Mouse (Mus musculus) embryonic facial prominence, embryonic 10.5 days (tissue): ENCODE data around the gene Zfp14. TPM values are rescaled to one million over a fixed set of nuclear protein-coding genes. Genes with fewer than 3 reads are reported as not detected.

Experiments used
- DNase-seq: peaks from one replicate; pipeline ENCODE4 v3.0.0-alpha.2; 2017; ENCODE audit warnings: low spot score
- H3K27ac ChIP-seq: fragments of 300-500 bp; sonication (generic); replicated peaks from 2 replicates; pipeline ENCODE4 v1.5.1; 2016; ENCODE audit warnings: mild to moderate bottlenecking
- H3K27me3 ChIP-seq: fragments of 300-500 bp; sonication (generic); replicated peaks from 2 replicates; pipeline ENCODE4 v1.6.1; 2016; ENCODE audit warnings: low read depth, mild to moderate bottlenecking; ENCODE audit not compliant: poor library complexity, severe bottlenecking
- H3K36me3 ChIP-seq: fragments of 300-500 bp; sonication (generic); replicated peaks from 2 replicates; pipeline ENCODE4 v1.6.1; 2016; ENCODE audit warnings: mild to moderate bottlenecking, moderate library complexity
- H3K4me1 ChIP-seq: fragments of 300-500 bp; sonication (generic); 2 replicates; pipeline ENCODE4 v1.6.1; 2016
- H3K4me3 ChIP-seq: fragments of 300-500 bp; sonication (generic); 2 replicates; pipeline ENCODE4 v1.5.1; 2016; ENCODE audit warnings: mild to moderate bottlenecking, moderate library complexity
- H3K9me3 ChIP-seq: fragments of 300-500 bp; sonication (generic); 2 replicates; pipeline ENCODE4 v1.6.1; 2016; ENCODE audit warnings: mild to moderate bottlenecking
- WGBS: fragments of 180-500 bp; shearing (Covaris S2); methylation state at CpG from one replicate; pipeline ENCODE4 v1.1.7; 2016; 5-methylcytosine and 5-hydroxymethylcytosine counted together
- polyA plus RNA-seq: library from polyadenylated mRNA; unstranded; fragments of >200 nt; fragmentation: Nextera tagmentation; extraction: Ambion mirVana; gene quantifications from 2 replicates; pipeline ENCODE4 v1.2.1, GENCODE M21; 2016

The Zfp14 gene
- polyA plus RNA-seq, 1 experiment from 2014 or later = 4.5 TPM

DNA sequence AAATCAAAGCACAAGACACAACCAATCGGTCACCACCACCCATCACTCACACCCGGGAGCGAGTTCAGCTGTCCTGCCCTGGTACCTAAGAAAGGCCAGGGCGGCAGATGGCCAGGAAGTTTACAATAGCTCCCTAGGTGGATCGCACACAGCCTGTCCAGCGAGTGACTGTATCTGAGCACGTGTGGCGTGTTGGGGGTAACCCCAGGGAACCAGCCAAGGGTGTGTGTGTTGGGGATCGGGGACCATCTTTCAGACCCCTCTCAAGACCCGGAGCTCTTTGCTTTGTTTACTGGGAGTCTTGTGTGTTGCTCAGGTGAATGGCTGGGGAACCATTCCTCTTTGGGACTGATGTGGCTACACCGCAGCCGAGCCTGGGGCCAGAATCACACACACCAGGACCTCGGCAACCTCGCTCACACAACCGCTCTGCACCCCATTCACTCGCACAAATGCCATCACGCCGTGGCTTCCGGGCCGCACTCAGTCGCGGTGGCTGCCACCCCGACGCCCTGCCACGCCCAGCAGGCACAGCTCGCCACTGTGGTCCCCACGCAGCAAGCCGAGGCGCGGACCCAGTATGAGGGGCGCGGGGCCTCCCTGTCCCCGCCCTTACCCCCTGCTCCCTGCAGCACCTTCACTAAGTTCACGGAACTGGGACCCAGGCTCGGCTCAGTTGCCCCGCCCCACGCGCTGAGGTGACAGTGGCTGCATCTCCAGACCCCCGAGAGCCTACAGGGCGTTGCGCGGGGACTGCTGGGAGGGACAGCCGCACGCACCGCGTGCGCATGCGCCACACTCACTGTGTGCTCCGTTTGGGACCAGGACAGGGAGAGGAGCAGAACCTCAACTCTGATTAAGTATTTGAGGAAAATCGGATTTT, 21.2 kb upstream of the Zfp14 start, which contains the start of gene Zfp82:
TSS of gene Zfp82 (minus strand) at position 755 of the 883 bp plus-strand sequence.
- 1% methylated on average over 50 of the region's 50 CpGs for WGBS
- Histone ChIP-seq H3K27me3 (no peaks in the 10 kb centered on the region), H3K36me3 (peaks cover 56% of the 10 kb centered on the region), H3K4me3 (peak within 1 kb of the TSS; percentile 92), H3K9me3 (no peaks in the 10 kb centered on the region), H3K27ac (peak within 1 kb of the TSS; percentile 90), H3K4me1 (peaks cover 9% of the 10 kb centered on the region)
- peak; percentile 90 for DNase-seq

DNA sequence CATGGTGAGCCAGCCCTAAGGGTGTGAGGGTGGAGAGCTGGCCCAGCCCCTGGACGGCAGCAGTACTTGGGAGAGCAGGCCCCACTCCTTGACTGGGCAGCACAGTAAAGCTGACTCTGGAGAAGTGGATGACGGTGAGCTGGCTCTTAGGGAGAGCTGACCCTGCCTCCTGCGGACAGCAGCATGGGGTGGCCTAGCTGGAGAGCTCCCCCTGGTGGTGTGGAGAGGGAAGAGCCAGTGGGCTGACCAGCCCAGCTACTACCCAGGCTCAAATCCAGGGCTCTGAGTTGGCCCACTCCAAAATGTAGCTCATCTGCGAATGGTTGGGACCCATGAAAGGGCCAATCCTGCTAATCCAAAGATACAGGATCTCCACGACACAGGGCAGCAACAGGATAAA, 13.4 kb upstream of the Zfp14 start:
- DNase-seq = no peak
- Histone ChIP-seq H3K4me3 (no peak overlapping the region), H3K27me3 (no peaks in the 10 kb centered on the region), H3K4me1 (no peaks in the 10 kb centered on the region), H3K27ac (no peak overlapping the region), H3K36me3 (peaks cover 85% of the 10 kb centered on the region), H3K9me3 (no peaks in the 10 kb centered on the region)
- 80% methylated on average over 5 of the region's 5 CpGs for WGBS

DNA sequence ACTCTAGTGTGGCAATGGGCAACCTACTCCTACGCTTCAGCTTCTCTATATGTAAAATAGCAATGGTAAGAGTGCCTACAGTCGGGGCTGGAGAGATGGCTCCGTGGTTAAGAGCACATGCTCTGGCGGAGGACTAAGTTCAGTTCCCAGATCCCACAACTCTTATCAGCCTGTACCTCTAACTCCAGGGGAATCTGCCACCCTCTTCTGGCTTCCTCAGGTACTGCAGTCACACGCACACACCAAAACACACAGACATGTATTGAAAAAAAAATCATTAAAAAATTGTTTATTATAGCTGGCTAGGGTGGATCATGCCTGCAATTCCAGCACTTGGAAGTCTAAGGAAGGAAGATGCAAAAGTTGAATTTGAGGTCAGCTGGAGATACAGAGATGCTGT, 11.3 kb upstream of the Zfp14 start:
- 90% methylated on average over 5 of the region's 5 CpGs for WGBS
- H3K27ac ChIP-seq = no peak overlapping the region
- H3K36me3 ChIP-seq = peaks cover 88% of the 10 kb centered on the region
- no peak overlapping the region for H3K4me3 ChIP-seq
- H3K9me3 ChIP-seq = no peaks in the 10 kb centered on the region
- DNase-seq = peak; percentile 35
- H3K27me3 ChIP-seq = no peaks in the 10 kb centered on the region
- H3K4me1 ChIP-seq = no peaks in the 10 kb centered on the region

DNA sequence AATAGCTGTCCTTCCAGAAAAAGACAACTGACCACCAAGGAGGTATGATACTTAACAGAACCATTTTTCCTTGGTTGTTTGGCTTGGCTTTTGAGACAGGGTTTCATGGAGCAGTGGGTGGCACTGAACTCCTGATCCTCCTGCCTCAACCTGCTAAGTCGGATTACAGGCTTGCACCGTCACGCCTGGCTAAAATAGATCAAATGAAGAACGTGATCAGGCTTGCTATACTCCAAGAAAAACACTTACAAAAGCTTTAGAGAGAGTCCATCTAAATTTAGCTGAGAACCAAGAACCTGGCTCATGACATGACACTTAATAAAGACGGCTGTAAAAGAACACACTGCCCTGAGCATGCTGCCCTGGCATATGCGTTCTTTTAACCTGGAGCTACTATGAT, 9.2 kb upstream of the Zfp14 start:
- Histone ChIP-seq H3K9me3 (no peaks in the 10 kb centered on the region), H3K36me3 (peaks cover 95% of the 10 kb centered on the region), H3K4me1 (no peaks in the 10 kb centered on the region), H3K27ac (no peak overlapping the region), H3K4me3 (no peak overlapping the region), H3K27me3 (no peaks in the 10 kb centered on the region)
- WGBS = 83% methylated on average over 6 of the region's 6 CpGs
- DNase-seq = no peak

DNA sequence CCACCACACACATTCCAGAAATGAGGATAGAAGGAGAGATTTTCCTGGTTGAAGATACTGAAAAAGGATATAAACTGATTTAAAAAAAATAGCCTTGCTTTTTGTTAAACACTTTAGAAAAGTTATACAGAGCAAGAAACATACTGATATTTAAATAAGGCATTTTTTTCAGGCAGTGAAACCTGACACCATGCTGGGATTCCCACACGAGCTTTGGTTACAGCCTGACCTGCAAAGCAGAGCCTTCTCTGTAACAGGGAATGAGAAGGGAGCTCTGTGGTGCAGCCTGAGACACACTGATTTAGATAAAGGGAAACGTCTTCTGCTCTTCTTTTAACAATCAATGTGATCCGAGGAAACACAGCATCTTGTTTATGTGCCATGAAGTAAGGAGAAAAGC, 2.4 kb upstream of the Zfp14 start:
- H3K27me3 ChIP-seq = no peaks in the 10 kb centered on the region
- no peak overlapping the region for H3K4me3 ChIP-seq
- H3K36me3 ChIP-seq = peaks cover 46% of the 10 kb centered on the region
- H3K4me1 ChIP-seq = peaks cover 22% of the 10 kb centered on the region
- DNase-seq = no peak
- peak overlapping the region; percentile 54; the same call in 1 of the 2 replicates for H3K27ac ChIP-seq
- H3K9me3 ChIP-seq = no peaks in the 10 kb centered on the region
- WGBS = 14% methylated on average over 3 of the region's 3 CpGs

DNA sequence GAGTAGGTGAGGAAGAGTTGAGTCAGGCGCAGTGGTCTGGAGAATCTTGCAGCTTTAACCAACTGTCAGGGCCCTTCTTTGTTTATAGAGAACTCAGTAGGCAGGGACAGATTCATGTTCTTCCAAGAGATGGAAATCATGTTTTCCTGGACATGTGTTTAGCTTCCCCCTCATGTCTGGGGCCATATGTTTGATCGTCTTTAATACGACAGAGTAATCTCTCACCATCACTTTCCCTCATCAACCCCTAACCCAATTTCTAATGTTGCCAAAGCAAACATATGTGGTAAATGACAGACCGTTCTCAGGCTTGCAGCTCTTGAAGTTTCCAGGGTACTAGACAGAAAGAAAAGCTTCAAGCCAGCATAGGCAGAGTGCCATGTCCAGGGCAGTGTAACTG, 3.1 kb downstream of the Zfp14 start:
- Histone ChIP-seq H3K4me3 (no peak overlapping the region), H3K4me1 (peaks cover 16% of the 10 kb centered on the region), H3K27ac (no peak overlapping the region), H3K36me3 (peaks cover 9% of the 10 kb centered on the region; the same call in 1 of the 2 replicates), H3K9me3 (no peaks in the 10 kb centered on the region), H3K27me3 (no peaks in the 10 kb centered on the region)
- WGBS = 92% methylated on average over 4 of the region's 4 CpGs
- DNase-seq = no peak

DNA sequence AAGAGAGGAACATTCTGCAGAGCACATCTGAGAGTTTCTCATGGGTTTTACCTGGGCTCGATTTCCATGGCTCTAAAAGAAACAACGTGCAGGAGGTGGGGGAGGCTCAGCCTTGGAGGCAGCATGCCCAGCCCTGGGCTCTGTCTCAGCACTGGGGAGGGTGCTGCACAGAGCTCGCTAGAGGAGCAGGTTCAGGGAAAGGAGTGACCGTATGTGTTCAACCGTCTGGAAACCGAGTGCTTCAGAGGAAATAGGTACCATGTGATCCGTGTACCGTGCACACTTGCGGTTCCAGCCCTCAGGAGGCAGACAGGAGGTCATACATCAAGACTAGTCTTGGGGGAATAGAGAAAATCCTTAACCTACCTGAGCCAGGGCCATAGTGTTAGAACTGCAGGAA, 6.8 kb downstream of the Zfp14 start:
- no peaks in the 10 kb centered on the region for H3K9me3 ChIP-seq
- H3K4me3 ChIP-seq = no peak overlapping the region
- WGBS = 58% methylated on average over 9 of the region's 9 CpGs
- H3K36me3 ChIP-seq = peaks cover 3% of the 10 kb centered on the region; the same call in 1 of the 2 replicates
- no peaks in the 10 kb centered on the region for H3K4me1 ChIP-seq
- no peak for DNase-seq
- H3K27me3 ChIP-seq = no peaks in the 10 kb centered on the region
- no peak overlapping the region for H3K27ac ChIP-seq

DNA sequence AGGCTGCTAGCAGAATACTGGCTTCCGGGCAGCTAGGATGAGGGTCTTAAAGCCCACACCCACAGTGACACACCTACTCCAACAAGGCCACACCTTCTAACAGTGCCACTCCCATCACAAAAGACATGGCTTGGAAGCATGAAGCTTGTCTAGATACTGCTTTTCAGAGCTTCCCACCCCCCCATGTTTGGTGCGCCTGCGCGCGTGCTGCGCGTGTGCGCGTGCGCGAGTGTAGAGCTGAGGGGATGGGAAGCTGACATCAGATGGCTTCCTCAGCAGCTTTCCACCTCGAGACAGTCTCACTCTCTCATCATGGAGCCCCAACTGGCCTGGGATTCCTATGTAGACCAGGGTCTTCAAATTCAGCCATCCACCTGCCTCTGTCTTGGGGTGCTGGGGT, 16.8 kb downstream of the Zfp14 start:
- DNase-seq = no peak

DNA sequence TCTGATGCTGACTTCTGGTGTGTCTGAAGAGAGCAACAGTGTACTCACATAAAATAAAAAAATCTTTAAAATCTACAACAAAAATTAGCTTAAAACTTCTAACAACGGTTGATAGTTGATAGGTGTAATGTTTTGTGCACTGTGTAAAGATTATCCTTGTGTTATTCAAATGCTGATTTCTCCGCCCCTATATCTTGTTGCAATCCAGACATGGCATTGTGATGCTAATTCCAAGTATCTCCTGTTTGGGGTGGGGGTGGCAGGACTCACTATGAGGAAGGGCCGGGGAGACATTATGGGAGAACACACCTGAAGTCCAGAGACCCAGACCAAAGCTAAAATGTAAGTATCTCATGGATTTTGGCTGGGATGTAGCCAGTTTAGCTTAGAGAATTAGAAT, 19.8 kb downstream of the Zfp14 start:
- no peak overlapping the region for H3K27ac ChIP-seq
- no peaks in the 10 kb centered on the region for H3K9me3 ChIP-seq
- 89% methylated on average over 3 of the region's 3 CpGs for WGBS
- peaks cover 23% of the 10 kb centered on the region for H3K36me3 ChIP-seq
- H3K4me3 ChIP-seq = no peak overlapping the region
- no peaks in the 10 kb centered on the region for H3K27me3 ChIP-seq
- H3K4me1 ChIP-seq = peaks cover 6% of the 10 kb centered on the region; the same call in 1 of the 2 replicates
- DNase-seq = no peak

More for the DNA sequence above, 16.8 kb downstream of the Zfp14 start:
- Histone ChIP-seq H3K27me3 (no peaks in the 10 kb centered on the region), H3K36me3 (peaks cover 23% of the 10 kb centered on the region), H3K4me1 (peaks cover 6% of the 10 kb centered on the region; the same call in 1 of the 2 replicates), H3K9me3 (no peaks in the 10 kb centered on the region), H3K27ac (no peak overlapping the region), H3K4me3 (no peak overlapping the region)
- 93% methylated on average over 12 of the region's 12 CpGs for WGBS

DNA sequence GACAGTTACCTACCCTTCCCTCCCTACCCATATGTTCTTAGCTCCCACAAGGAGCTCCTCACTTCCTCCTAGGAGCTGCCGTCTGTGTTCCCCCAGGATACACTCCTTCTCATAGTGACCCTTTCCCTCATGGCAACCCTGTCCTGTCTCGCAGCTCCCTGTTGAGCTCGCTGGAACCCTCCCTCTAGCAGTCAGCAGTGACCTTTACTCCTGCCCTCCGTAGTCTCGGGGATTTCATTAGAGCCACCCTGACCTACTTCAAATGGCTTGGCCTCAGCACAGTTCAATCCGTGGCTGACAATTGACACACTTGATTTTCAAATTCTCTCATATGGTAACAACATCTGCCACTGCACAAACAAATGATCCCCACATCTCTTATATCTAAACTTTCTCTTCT, 20.5 kb downstream of the Zfp14 start:
- Histone ChIP-seq H3K27me3 (no peaks in the 10 kb centered on the region), H3K4me3 (no peak overlapping the region), H3K36me3 (peaks cover 30% of the 10 kb centered on the region), H3K27ac (no peak overlapping the region), H3K4me1 (peaks cover 6% of the 10 kb centered on the region; the same call in 1 of the 2 replicates), H3K9me3 (no peaks in the 10 kb centered on the region)
- 30% methylated on average over 6 of the region's 6 CpGs for WGBS
- no peak for DNase-seq

DNA sequence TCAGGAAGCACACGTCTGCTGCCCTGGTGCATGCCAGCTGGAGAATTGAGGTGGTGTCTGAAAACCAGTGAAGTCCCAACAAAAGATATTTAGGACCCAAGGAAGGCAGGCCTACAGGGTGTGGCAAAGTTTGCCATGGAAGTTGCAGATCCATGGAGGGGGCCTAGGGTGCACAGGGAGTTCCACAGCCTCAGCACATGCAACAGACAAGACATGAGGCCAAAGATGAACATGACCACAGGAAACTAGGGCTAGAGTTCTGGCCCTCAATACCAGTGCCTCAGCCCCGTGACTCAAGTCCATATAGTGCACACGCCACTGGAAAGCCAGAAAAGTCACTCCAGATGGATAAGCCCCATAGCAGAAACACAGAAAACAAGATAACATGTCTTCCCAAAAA, 22.6 kb downstream of the Zfp14 start:
- H3K36me3 ChIP-seq = peaks cover 50% of the 10 kb centered on the region
- peaks cover 6% of the 10 kb centered on the region; the same call in 1 of the 2 replicates for H3K4me1 ChIP-seq
- H3K27me3 ChIP-seq = no peaks in the 10 kb centered on the region
- 92% methylated on average over 3 of the region's 3 CpGs for WGBS
- no peak overlapping the region for H3K4me3 ChIP-seq
- no peak for DNase-seq
- no peak overlapping the region for H3K27ac ChIP-seq
- no peaks in the 10 kb centered on the region for H3K9me3 ChIP-seq

DNA sequence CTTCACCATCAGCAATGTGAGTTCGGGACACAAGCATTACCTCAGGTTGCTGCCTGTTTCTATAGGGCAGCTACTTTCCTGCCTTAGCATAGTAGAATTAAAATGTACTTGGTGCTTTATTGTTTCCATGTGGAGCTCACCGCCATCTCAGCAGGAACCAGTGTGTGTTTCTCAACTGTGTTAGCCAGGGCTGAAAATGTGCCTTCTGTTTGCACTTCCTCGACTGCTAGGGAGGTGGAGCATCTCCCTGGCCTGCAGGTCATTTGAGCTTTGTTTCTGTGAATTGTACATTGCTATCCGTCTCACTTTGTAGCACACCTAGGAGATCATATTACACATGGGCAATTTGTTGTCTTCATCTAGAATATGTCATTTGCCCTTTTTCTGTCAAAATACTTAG, 23.8 kb downstream of the Zfp14 start:
- H3K27me3 ChIP-seq = no peaks in the 10 kb centered on the region
- no peak overlapping the region for H3K27ac ChIP-seq
- H3K9me3 ChIP-seq = no peaks in the 10 kb centered on the region
- peaks cover 6% of the 10 kb centered on the region; the same call in 1 of the 2 replicates for H3K4me1 ChIP-seq
- no peak for DNase-seq
- H3K36me3 ChIP-seq = peaks cover 63% of the 10 kb centered on the region
- 72% methylated on average over 4 of the region's 4 CpGs for WGBS
- H3K4me3 ChIP-seq = no peak overlapping the region

DNA sequence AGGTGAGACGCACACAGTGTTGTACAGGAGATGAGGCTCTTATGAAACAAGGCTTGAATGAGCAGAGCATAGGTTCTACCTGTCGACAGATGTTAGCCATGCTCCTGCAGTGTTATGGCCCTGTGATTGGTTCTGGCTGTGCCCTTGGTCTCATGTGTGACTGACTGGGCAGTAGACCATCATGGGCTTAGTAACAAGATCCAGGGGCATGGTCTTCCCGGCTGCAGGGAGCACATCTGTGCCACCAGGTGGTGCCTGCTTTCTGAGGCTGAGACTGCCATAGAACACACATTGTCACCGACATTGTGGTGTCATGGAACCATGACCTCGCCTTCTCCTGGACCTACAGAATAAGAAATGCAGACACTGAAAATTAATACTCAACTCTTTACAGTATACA, 25.8 kb downstream of the Zfp14 start:
- Histone ChIP-seq H3K27me3 (no peaks in the 10 kb centered on the region), H3K27ac (no peak overlapping the region), H3K4me1 (peaks cover 2% of the 10 kb centered on the region; the same call in 1 of the 2 replicates), H3K9me3 (no peaks in the 10 kb centered on the region), H3K36me3 (peaks cover 82% of the 10 kb centered on the region), H3K4me3 (no peak overlapping the region)
- no peak for DNase-seq
- 85% methylated on average over 5 of the region's 5 CpGs for WGBS
